Mouse (Mus musculus) adrenal gland, postnatal 14 days (tissue): ENCODE data around the gene Pgghg. TPM values are rescaled to one million over a fixed set of nuclear protein-coding genes. Genes with fewer than 3 reads are reported as not detected.

ENCODE experiments used
- DNase-seq: peaks from one replicate; pipeline ENCODE4 v3.0.0; 2021; ENCODE audit warnings: mixed read lengths
- total RNA-seq: library from RNA; stranded (reverse); gene quantifications from 2 replicates; pipeline ENCODE4 v1.2.3, GENCODE M21; 2021

Gene Pgghg
- total RNA-seq, 1 experiment from 2014 or later = 26.9 TPM

- no peak for DNase-seq
Measured at GRCm38 (mm10) chr7:140923070-140923775, 18.0 kb upstream of the Pgghg start.

- no peak for DNase-seq
Measured at GRCm38 (mm10) chr7:140927181-140927580, 14.0 kb upstream of the Pgghg start.

- DNase-seq = no peak
Measured at GRCm38 (mm10) chr7:140938436-140938835, 2.8 kb upstream of the Pgghg start.

GRCm38 (mm10) chr7:140938896-140939295 lies 2.3 kb upstream of the Pgghg start:
- no peak for DNase-seq

- DNase-seq = peak; percentile 49
Measured at GRCm38 (mm10) chr7:140939669-140940171, 1.5 kb upstream of the Pgghg start.

- peak; percentile 40 for DNase-seq
Measured at GRCm38 (mm10) chr7:140942341-140942740, 1.1 kb downstream of the Pgghg start.

- no peak for DNase-seq
Measured at GRCm38 (mm10) chr7:140942811-140943210, 1.6 kb downstream of the Pgghg start.

- DNase-seq = no peak
Measured at GRCm38 (mm10) chr7:140943356-140943755, 2.2 kb downstream of the Pgghg start.

GRCm38 (mm10) chr7:140944236-140944635 lies 3.0 kb downstream of the Pgghg start:
- DNase-seq = no peak

GRCm38 (mm10) chr7:140945247-140945646 lies 4.1 kb downstream of the Pgghg start:
- no peak for DNase-seq

- DNase-seq = no peak
Measured at GRCm38 (mm10) chr7:140946311-140946710, 5.1 kb downstream of the Pgghg start.

- peak; percentile 36 for DNase-seq
Measured at GRCm38 (mm10) chr7:140946980-140947379, 5.8 kb downstream of the Pgghg start.

GRCm38 (mm10) chr7:140948161-140948560 lies 7.0 kb downstream of the Pgghg start:
- DNase-seq = peak; percentile 79

- no peak for DNase-seq
Measured at GRCm38 (mm10) chr7:140949255-140949654, 8.1 kb downstream of the Pgghg start.

GRCm38 (mm10) chr7:140949824-140950530 lies 8.8 kb downstream of the Pgghg start, which contains the start of gene Ifitm5:
TSS of gene Ifitm5 (minus strand) at chr7:140950291.
- peak; percentile 77 for DNase-seq

- peak; percentile 41 for DNase-seq
Measured at GRCm38 (mm10) chr7:140951051-140951450, 9.9 kb downstream of the Pgghg start.

- DNase-seq = no peak
Measured at GRCm38 (mm10) chr7:140951765-140952164, 10.6 kb downstream of the Pgghg start.

- DNase-seq = no peak
Measured at GRCm38 (mm10) chr7:140952441-140952840, 11.2 kb downstream of the Pgghg start.

GRCm38 (mm10) chr7:140953133-140953532 lies 11.9 kb downstream of the Pgghg start:
- no peak for DNase-seq

GRCm38 (mm10) chr7:140953800-140954732 lies 12.9 kb downstream of the Pgghg start:
- DNase-seq = no peak

GRCm38 (mm10) chr7:140954733-140955071 lies 13.5 kb downstream of the Pgghg start:
- DNase-seq = peak; percentile 42

GRCm38 (mm10) chr7:140955342-140955741 lies 14.2 kb downstream of the Pgghg start:
- no peak for DNase-seq
